Mouse (Mus musculus) midbrain, embryonic 11.5 days (tissue): ENCODE measurements around the gene Taf5. TPM values are rescaled to one million over a fixed set of nuclear protein-coding genes. Genes with fewer than 3 reads are reported as not detected.

Experiments used
- polyA plus RNA-seq: library from polyadenylated mRNA; unstranded; fragments of >200 nt; fragmentation: Nextera tagmentation; extraction: Ambion mirVana; gene quantifications from 2 replicates; pipeline ENCODE4 v1.2.1, GENCODE M21; 2014

Taf5 gene
- polyA plus RNA-seq, 1 experiment from 2014 or later, result 12.1 TPM

Other genes with a start within 250 kb of the Taf5 start
- gene Ina, start 53.0 kb upstream of the Taf5 start, polyA plus RNA-seq, result 179 and 186 TPM in 2 replicates
- 73.5 and 79.6 TPM in 2 replicates for gene Nt5c2, start 52.6 kb upstream of the Taf5 start, polyA plus RNA-seq
- 33.7 and 34.3 TPM in 2 replicates for gene Pcgf6, start 16.8 kb upstream of the Taf5 start, polyA plus RNA-seq
- gene Usmg5, start 22.9 kb downstream of the Taf5 start, polyA plus RNA-seq, result 1,071 and 1,179 TPM in 2 replicates
- 9.1 and 9.7 TPM in 2 replicates for gene Pdcd11, start 23.0 kb downstream of the Taf5 start, polyA plus RNA-seq
- 0.37 and 0.90 TPM in 2 replicates for gene Calhm2, start 70.5 kb downstream of the Taf5 start, polyA plus RNA-seq
- not detected in 2 replicates for gene Calhm1, start 76.5 kb downstream of the Taf5 start, polyA plus RNA-seq
- not detected in 2 replicates for gene Calhm3, start 90.0 kb downstream of the Taf5 start, polyA plus RNA-seq
- gene Neurl1a, start 111.1 kb downstream of the Taf5 start, polyA plus RNA-seq, result 2.9 and 4.0 TPM in 2 replicates